19 mouse cellular contexts compared by ENCODE assay signal in the genomic region with DNA sequence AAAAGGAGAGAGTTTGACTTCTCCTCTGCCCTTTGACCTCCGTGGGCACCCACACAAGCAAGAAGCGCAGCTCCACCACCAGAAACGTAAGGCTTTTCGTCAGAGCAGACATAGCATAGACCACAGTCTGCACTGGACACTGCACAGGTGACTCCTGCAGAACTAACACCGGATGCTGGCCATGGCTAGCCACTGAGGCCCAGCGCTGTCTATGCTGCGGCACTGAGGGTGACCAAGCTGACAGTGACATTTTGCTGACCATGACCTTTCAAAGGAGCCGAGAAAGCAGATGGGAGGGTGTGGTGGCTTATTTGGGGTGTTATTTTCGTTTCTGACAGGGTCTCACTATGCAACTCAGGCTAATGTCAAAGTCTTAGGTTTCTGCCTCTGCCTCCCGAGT. TPM values are rescaled to one million over a fixed set of nuclear protein-coding genes. Genes with fewer than 3 reads are reported as not detected.
"Had no signal": no experiment of that assay in that cellular context is flagged by ENCODE, and none has a peak within 500 bp of the region (broad histone marks: within the 10 kb centered on the region; RNA-seq: fewer than 3 reads in every experiment).

No protein-coding gene starts in this region.

- H3K4me3 ChIP-seq: limb, embryonic 12.5 days; limb, embryonic 15.5 days; liver, embryonic 13.5 days; midbrain, embryonic 12.5 days; midbrain, embryonic 15.5 days; myocyte had no signal

- DNase-seq: kidney, adult 9 months; kidney, postnatal 14 days; kidney, postnatal 4 days; left cerebral cortex, postnatal 4 days; liver, embryonic 13.5 days; lung, adult 2 months; lung, postnatal 14 days; lung, postnatal 4 days; thymus, adult 18-20 months; thymus, postnatal 36 days had no signal

- H3K27ac ChIP-seq: limb, embryonic 12.5 days; limb, embryonic 15.5 days; liver, embryonic 13.5 days; midbrain, embryonic 12.5 days; midbrain, embryonic 15.5 days had no signal

- ATAC-seq: midbrain, embryonic 15.5 days had no signal

RNA-seq across cellular contexts. Expression of a gene that starts 11.2 kb away (rescaled TPM):
- total RNA-seq: layer of hippocampus, postnatal 14 days; left cerebral cortex, postnatal 14 days; left cerebral cortex, postnatal 4 days; megakaryocyte progenitor cell, adult 5-6 weeks had no signal
- polyA plus RNA-seq: neural tube, embryonic 11.5 days had no signal

RNA-seq across cellular contexts. Expression of a gene that starts 37.9 kb away (rescaled TPM):
- polyA plus RNA-seq: midbrain, embryonic 12.5 days; neural tube, embryonic 11.5 days had no signal
